Mouse (Mus musculus) C2C12 (cell line): Measurements from ENCODE around the gene Dnah8. TPM values are rescaled to one million over a fixed set of nuclear protein-coding genes. Genes with fewer than 3 reads are reported as not detected.

ENCODE experiments used
- H3K27me3 ChIP-seq: one replicate; pipeline ENCODE4 v1.6.1; 2011; ENCODE audit not compliant: control insufficient read depth, insufficient read depth, insufficient read length
- H3K36me3 ChIP-seq: one replicate; pipeline ENCODE4 v1.6.1; 2011; ENCODE audit not compliant: control insufficient read depth, insufficient read depth
- H3K4me3 ChIP-seq: one replicate; pipeline ENCODE4 v1.5.1; 2011; ENCODE audit warnings: mild to moderate bottlenecking, control low read depth; ENCODE audit not compliant: poor library complexity, insufficient read depth, severe bottlenecking
- H3K79me2 ChIP-seq: one replicate; pipeline ENCODE4 v1.6.1; 2011; ENCODE audit not compliant: control insufficient read depth, insufficient read depth
- H3K79me3 ChIP-seq: one replicate; pipeline ENCODE4 v1.6.1; 2011; ENCODE audit warnings: low read depth, control low read depth
- H3ac ChIP-seq: one replicate; pipeline ENCODE3; 2011; ENCODE audit warnings: low read depth; ENCODE audit not compliant: control insufficient read depth, insufficient read length
- CEBPB ChIP-seq: IDR thresholded peaks from one replicate; pipeline ENCODE4 v1.6.1; 2011; ENCODE audit warnings: low read depth, mild to moderate bottlenecking, control low read depth, moderate library complexity
- CTCF ChIP-seq: IDR thresholded peaks from one replicate; pipeline ENCODE4 v1.5.1; 2011; ENCODE audit not compliant: control insufficient read depth, insufficient read depth, insufficient read length
- FOSL1 ChIP-seq: IDR thresholded peaks from one replicate; pipeline ENCODE4 v1.8.0; 2011; ENCODE audit warnings: mild to moderate bottlenecking, low read length; ENCODE audit not compliant: poor library complexity, insufficient read depth, severe bottlenecking
- MAX ChIP-seq: IDR thresholded peaks from one replicate; pipeline ENCODE4 v1.6.1; 2011; ENCODE audit warnings: mild to moderate bottlenecking, control low read depth
- MYOD1 ChIP-seq: IDR thresholded peaks from one replicate; pipeline ENCODE4 v1.6.1; 2011; ENCODE audit warnings: low read depth; ENCODE audit not compliant: control insufficient read depth, insufficient read length
- MYOG ChIP-seq: IDR thresholded peaks from one replicate; pipeline ENCODE4 v1.6.1; 2011; ENCODE audit not compliant: control insufficient read depth, insufficient read length; ENCODE audit errors: extremely low read depth
- USF1 ChIP-seq: IDR thresholded peaks from one replicate; pipeline ENCODE4 v1.6.1; 2011; ENCODE audit warnings: low read depth, mild to moderate bottlenecking, control low read depth, moderate library complexity
- polyA plus RNA-seq: library from polyadenylated mRNA; unstranded; fragments of >200 nt; fragmentation: generic; extraction: Trizol; gene quantifications from one replicate; pipeline ENCODE4 v1.2.1, GENCODE M21; 2012; ENCODE audit warnings: missing spikeins

Gene Dnah8
- polyA plus RNA-seq, 1 experiment = 0.32 TPM

DNA sequence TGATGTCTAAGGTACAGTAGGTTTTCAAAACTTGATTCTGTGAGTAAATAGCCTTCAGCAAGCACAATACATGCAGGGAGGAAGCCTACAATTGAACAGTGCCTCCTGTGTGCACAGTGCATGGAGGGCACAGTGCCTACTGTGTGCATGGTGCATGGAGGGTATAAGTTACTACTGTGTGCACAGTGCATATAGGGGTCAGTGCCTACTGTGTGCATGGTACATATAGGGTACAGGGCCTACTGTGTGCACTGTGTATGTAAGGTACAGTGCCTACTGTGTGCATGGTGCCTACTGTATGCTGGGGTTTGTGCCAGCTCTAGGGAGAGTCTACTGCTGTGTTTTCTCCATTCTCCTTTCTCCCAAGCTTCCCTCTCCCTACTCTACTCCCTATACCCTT is 290.1 kb downstream of the Dnah8 start:
- H3K27me3 ChIP-seq = no peaks in the 10 kb centered on the region
- no peak overlapping the region for H3ac ChIP-seq
- no peaks in the 10 kb centered on the region for H3K79me2 ChIP-seq
- TF ChIP-seq CTCF = no peak
- H3K36me3 ChIP-seq = no peaks in the 10 kb centered on the region
- H3K79me3 ChIP-seq = no peaks in the 10 kb centered on the region
- no peak overlapping the region for H3K4me3 ChIP-seq

DNA sequence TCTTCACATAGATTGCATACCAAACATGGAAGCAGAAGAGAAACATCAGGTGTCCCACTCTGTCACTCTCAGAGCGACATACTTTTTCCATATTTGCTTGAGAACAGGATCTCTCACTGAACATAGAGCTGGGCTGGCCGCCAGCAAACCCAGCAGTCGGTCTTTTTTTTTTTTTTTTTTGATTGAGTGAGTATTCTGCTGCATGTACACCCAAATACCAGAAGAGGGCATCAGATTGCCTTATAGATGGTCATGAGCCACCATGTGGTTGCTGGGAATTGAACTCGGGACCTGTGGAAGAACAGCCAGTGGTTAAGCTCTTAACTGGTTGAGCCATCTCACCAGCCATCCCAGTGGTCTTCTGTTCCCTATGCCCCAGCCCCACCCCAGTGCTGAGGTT is 299.4 kb downstream of the Dnah8 start:
- no peaks in the 10 kb centered on the region for H3K36me3 ChIP-seq
- H3K79me2 ChIP-seq = no peaks in the 10 kb centered on the region
- TF ChIP-seq FOSL1 (no peak), MYOD1 (no peak), CEBPB (no peak), MYOG (no peak), CTCF (no peak), MAX (no peak), USF1 (no peak)

More for the DNA sequence above, 299.4 kb downstream of the Dnah8 start:
- no peaks in the 10 kb centered on the region for H3K79me3 ChIP-seq
- no peaks in the 10 kb centered on the region for H3K27me3 ChIP-seq
- no peak overlapping the region for H3K4me3 ChIP-seq
- H3ac ChIP-seq = no peak overlapping the region

Other genes with a start within 250 kb of the Dnah8 start
- gene Btbd9, start 47.9 kb upstream of the Dnah8 start, polyA plus RNA-seq = 15.3 TPM
- 122 TPM for gene Glo1, start 2.5 kb downstream of the Dnah8 start, polyA plus RNA-seq